In genomic region chr3:126829817-126830216, GRCm38 (mm10) we compare ENCODE assay signal across 25 mouse cellular contexts.
DNase-seq lines count a peak whose midpoint lies in the region; ATAC-seq and TF ChIP-seq lines count a peak whose summit lies in the region.
"Had no signal": no experiment of that assay in that cellular context is flagged by ENCODE, and none has a peak within 500 bp of the region (broad histone marks: within the 10 kb centered on the region; RNA-seq: fewer than 3 reads in every experiment).

No protein-coding gene starts in this region.

- peak; percentile 44 for ATAC-seq in megakaryocyte, adult 5-6 weeks (ENCODE audit: poor library complexity, severe bottlenecking)
- no peak for ATAC-seq in midbrain, embryonic 13.5 days
- ATAC-seq: forebrain, postnatal 0 days had no signal

- H3ac ChIP-seq in C2C12 (ENCODE audit: control insufficient read depth, insufficient read length, low read depth), result no peak overlapping the region

- no peaks in the 10 kb centered on the region for H3K27me3 ChIP-seq in C2C12 (ENCODE audit: control insufficient read depth, insufficient read depth, insufficient read length)
- no peaks in the 10 kb centered on the region for H3K27me3 ChIP-seq in midbrain, embryonic 13.5 days
- H3K27me3 ChIP-seq: embryonic facial prominence, embryonic 15.5 days; megakaryocyte, embryonic 14.5 days; neural tube, embryonic 13.5 days had no signal

- WGBS in midbrain, embryonic 13.5 days, result 84% methylated on average over 2 of the region's 2 CpGs

- no peak overlapping the region for H3K27ac ChIP-seq in midbrain, embryonic 13.5 days
- H3K27ac ChIP-seq: embryonic facial prominence, embryonic 15.5 days; hindbrain, embryonic 14.5 days; limb, embryonic 12.5 days; neural tube, embryonic 13.5 days had no signal

- H3K9ac ChIP-seq in midbrain, embryonic 13.5 days (replicated peaks), result no peak overlapping the region
- H3K9ac ChIP-seq: embryonic facial prominence, embryonic 15.5 days; forebrain, postnatal 0 days; hindbrain, embryonic 14.5 days; limb, embryonic 12.5 days; neural tube, embryonic 13.5 days had no signal

- DNase-seq in 3134 (ENCODE audit: extremely low read depth, insufficient read length, low spot score), result peak; percentile 37
- peak; percentile 22 for DNase-seq in Muller cell, postnatal 12 days (ENCODE audit: inconsistent ontology term)
- DNase-seq in frontal cortex, postnatal 10 days (ENCODE audit: low spot score in 2 of 2), result no peak
- no peak for DNase-seq in layer of hippocampus, postnatal 36 days
- DNase-seq: adrenal gland, postnatal 10 days; cerebellum, adult 2 months; cerebellum, postnatal 36 days; forebrain, postnatal 0 days; gastrocnemius, postnatal 25 days; heart, postnatal 36 days; kidney, adult 2 months; kidney, postnatal 14 days; lung, adult 18-20 months; lung, postnatal 10 days; midbrain, embryonic 14.5 days had no signal

- H3K36me3 ChIP-seq in C2C12 (ENCODE audit: control insufficient read depth, insufficient read depth), result peaks cover 13% of the 10 kb centered on the region
- no peaks in the 10 kb centered on the region for H3K36me3 ChIP-seq in midbrain, embryonic 13.5 days
- H3K36me3 ChIP-seq: embryonic facial prominence, embryonic 15.5 days; limb, embryonic 12.5 days; neural tube, embryonic 13.5 days had no signal

- no peaks in the 10 kb centered on the region for H3K79me3 ChIP-seq in C2C12 (ENCODE audit: low read depth)

- TF ChIP-seq CTCF in C2C12 (IDR thresholded peaks at IDR 0.05; ENCODE audit: control insufficient read depth, insufficient read depth, insufficient read length), result no peak

- no peaks in the 10 kb centered on the region for H3K9me3 ChIP-seq in midbrain, embryonic 13.5 days
- H3K9me3 ChIP-seq: embryonic facial prominence, embryonic 15.5 days; limb, embryonic 12.5 days; megakaryocyte, embryonic 14.5 days; neural tube, embryonic 13.5 days had no signal

- H3K4me2 ChIP-seq in midbrain, embryonic 13.5 days (replicated peaks), result no peak overlapping the region
- H3K4me2 ChIP-seq: embryonic facial prominence, embryonic 15.5 days; hindbrain, embryonic 14.5 days; limb, embryonic 12.5 days; liver, embryonic 11.5 days; neural tube, embryonic 13.5 days had no signal

- no peaks in the 10 kb centered on the region for H3K4me1 ChIP-seq in midbrain, embryonic 13.5 days (replicated peaks)
- H3K4me1 ChIP-seq: embryonic facial prominence, embryonic 15.5 days had no signal

- H3K79me2 ChIP-seq in C2C12 (ENCODE audit: control insufficient read depth, insufficient read depth), result no peaks in the 10 kb centered on the region

- no peak overlapping the region for H3K4me3 ChIP-seq in C2C12 (ENCODE audit: insufficient read depth, poor library complexity, severe bottlenecking)
- H3K4me3 ChIP-seq in midbrain, embryonic 13.5 days (replicated peaks), result no peak overlapping the region
- H3K4me3 ChIP-seq: embryonic facial prominence, embryonic 15.5 days; limb, embryonic 12.5 days; megakaryocyte, embryonic 14.5 days; myocyte; neural tube, embryonic 13.5 days had no signal

TF ChIP-seq in C2C12, 6 proteins besides CTCF, POLR2A, EP300 and RAD21:
- no peak for TF ChIP-seq CEBPB (IDR thresholded peaks at IDR 0.05; ENCODE audit: low read depth)
- peak; percentile 82 for TF ChIP-seq MYOD1 (IDR thresholded peaks at IDR 0.05; ENCODE audit: control insufficient read depth, insufficient read length, low read depth)
TF ChIP-seq in C2C12: peak in this region for 1.

Comparison
In these comparisons a context has a peak if more than half of its experiments do, and no peak if none do; other contexts are left out.
1. DNase-seq: peak in 3134 (single experiment) and Muller cell, postnatal 12 days (single experiment); none in frontal cortex, postnatal 10 days (0 of 2) and layer of hippocampus, postnatal 36 days (0 of 2).